In genomic region chr6:140712754-140713153, GRCm38 (mm10) we compare ENCODE assay signal across 8 mouse cellular contexts. TPM values are rescaled to one million over a fixed set of nuclear protein-coding genes. Genes with fewer than 3 reads are reported as not detected.
DNase-seq lines count a peak whose midpoint lies in the region; ATAC-seq and TF ChIP-seq lines count a peak whose summit lies in the region.

No protein-coding gene starts in this region.

- no peaks in the 10 kb centered on the region for H3K36me3 ChIP-seq in kidney, adult 2 months (ENCODE audit: control insufficient read depth, insufficient read depth, low read length)
- H3K36me3 ChIP-seq in kidney, embryonic 14.5 days (ENCODE audit: control insufficient read depth, insufficient read depth, low read length) = no peaks in the 10 kb centered on the region
- H3K36me3 ChIP-seq in forebrain, embryonic 14.5 days (ENCODE audit: control insufficient read depth, insufficient read depth, low read length) = no peaks in the 10 kb centered on the region
- no peaks in the 10 kb centered on the region for H3K36me3 ChIP-seq in hindbrain, embryonic 15.5 days
- H3K36me3 ChIP-seq in stomach, postnatal 0 days (ENCODE audit: control insufficient read depth, insufficient read depth, low read length) = no peaks in the 10 kb centered on the region

- H3K4me3 ChIP-seq in kidney, adult 2 months (ENCODE audit: insufficient read depth, low read depth, low read length) = no peak overlapping the region
- no peak overlapping the region for H3K4me3 ChIP-seq in kidney, embryonic 14.5 days (ENCODE audit: low read length)
- H3K4me3 ChIP-seq in forebrain, embryonic 14.5 days (ENCODE audit: low read depth, low read length) = no peak overlapping the region
- H3K4me3 ChIP-seq in hindbrain, embryonic 15.5 days = no peak overlapping the region
- no peak overlapping the region for H3K4me3 ChIP-seq in stomach, postnatal 0 days (ENCODE audit: low read depth, low read length)

- DNase-seq in kidney, adult 2 months = peak; percentile 69
- DNase-seq in c-Kit-positive CD71-negative TER-119-negative erythroid progenitor cells, embryonic 14.5 days (ENCODE audit: low read depth) = peak; percentile 36
- DNase-seq in forebrain, embryonic 14.5 days (ENCODE audit: low spot score) = peak; percentile 83
- DNase-seq in left cerebral cortex, postnatal 10 days (ENCODE audit: extremely low spot score in 1 of 2, low spot score in 2 of 2) = peak; percentile 61 to 64
- peak; percentile 64 for DNase-seq in stomach, postnatal 0 days (ENCODE audit: low spot score)

- intact Hi-C loops in left cerebral cortex, postnatal 10 days (cut with DNase I) = no loop called here

- no peaks in the 10 kb centered on the region for H3K9me3 ChIP-seq in kidney, embryonic 14.5 days (ENCODE audit: control insufficient read depth, low read length)
- H3K9me3 ChIP-seq in forebrain, embryonic 14.5 days (replicated peaks; ENCODE audit: control insufficient read depth, low read length) = no peaks in the 10 kb centered on the region
- H3K9me3 ChIP-seq in hindbrain, embryonic 15.5 days = no peaks in the 10 kb centered on the region
- no peaks in the 10 kb centered on the region for H3K9me3 ChIP-seq in stomach, postnatal 0 days (ENCODE audit: control insufficient read depth, low read length)

- H3K4me2 ChIP-seq in kidney, embryonic 14.5 days (replicated peaks; ENCODE audit: low read depth, low read length) = no peak overlapping the region
- no peak overlapping the region for H3K4me2 ChIP-seq in forebrain, embryonic 14.5 days (ENCODE audit: low read length)
- H3K4me2 ChIP-seq in hindbrain, embryonic 15.5 days = 0 out of 2 replicates have a peak overlapping the region, but pooled peaks have one; percentile 22
- no peak overlapping the region for H3K4me2 ChIP-seq in stomach, postnatal 0 days (replicated peaks; ENCODE audit: low read depth)

- no peak for ATAC-seq in kidney, embryonic 14.5 days (ENCODE audit: low FRiP score, low TSS enrichment)
- peak; percentile 56; the same call in 1 of the 2 replicates for ATAC-seq in forebrain, embryonic 14.5 days
- 0 out of 2 replicates have a peak, but pooled peaks have one; percentile 43 for ATAC-seq in hindbrain, embryonic 15.5 days (ENCODE audit: low FRiP score, low read depth)
- 0 out of 2 replicates have a peak, but pooled peaks have one; percentile 51 for ATAC-seq in monocyte, adult 5-6 weeks (replicated peaks; ENCODE audit: insufficient number of reproducible peaks, low FRiP score, low TSS enrichment, poor library complexity, severe bottlenecking)
- no peak for ATAC-seq in stomach, postnatal 0 days (ENCODE audit: low FRiP score, low TSS enrichment)

- WGBS in kidney, adult 2 months = 6% methylated on average over 11 of the region's 11 CpGs
- 8% methylated on average over 11 of the region's 11 CpGs for WGBS in kidney, embryonic 14.5 days
- WGBS in forebrain, embryonic 14.5 days = 3% methylated on average over 11 of the region's 11 CpGs
- WGBS in hindbrain, embryonic 15.5 days = 5% methylated on average over 11 of the region's 11 CpGs
- WGBS in stomach, postnatal 0 days = 7% methylated on average over 11 of the region's 11 CpGs

- no peak for TF ChIP-seq EP300 in stomach, postnatal 0 days (optimal IDR thresholded peaks at IDR 0.05)

- H3K27me3 ChIP-seq in kidney, adult 2 months (replicated peaks; ENCODE audit: control insufficient read depth, insufficient read depth, low read length) = no peaks in the 10 kb centered on the region
- peaks cover 3% of the 10 kb centered on the region; the same call in 1 of the 2 replicates for H3K27me3 ChIP-seq in kidney, embryonic 14.5 days (ENCODE audit: control insufficient read depth, insufficient read depth, low read length)
- H3K27me3 ChIP-seq in forebrain, embryonic 14.5 days (replicated peaks; ENCODE audit: control insufficient read depth, insufficient read depth, low read length) = 0 out of 2 replicates have a peak, but pooled peaks cover 7% of the 10 kb centered on the region
- H3K27me3 ChIP-seq in hindbrain, embryonic 15.5 days = peaks cover 3% of the 10 kb centered on the region; the same call in 1 of the 2 replicates
- no peaks in the 10 kb centered on the region for H3K27me3 ChIP-seq in stomach, postnatal 0 days (ENCODE audit: control insufficient read depth, insufficient read depth, low read length)

- TF ChIP-seq POLR2A in kidney, adult 2 months (IDR thresholded peaks at IDR 0.05; ENCODE audit: low read depth, low read length) = no peak

- no peak overlapping the region for H3K9ac ChIP-seq in kidney, embryonic 14.5 days (ENCODE audit: low read depth, low read length)
- H3K9ac ChIP-seq in forebrain, embryonic 14.5 days (ENCODE audit: low read length) = no peak overlapping the region
- no peak overlapping the region for H3K9ac ChIP-seq in hindbrain, embryonic 15.5 days
- no peak overlapping the region for H3K9ac ChIP-seq in stomach, postnatal 0 days (ENCODE audit: low read length)

- peak; percentile 77 for TF ChIP-seq CTCF in kidney, adult 2 months (conservative IDR thresholded peaks at IDR 0.05; ENCODE audit: insufficient read depth, insufficient read length, low read depth, low read length)
- TF ChIP-seq CTCF in stomach, postnatal 0 days (IDR thresholded peaks at IDR 0.05; ENCODE audit: low read depth) = peak; percentile 90

- H3K4me1 ChIP-seq in kidney, adult 2 months (ENCODE audit: control insufficient read depth, insufficient read depth, low read length) = no peaks in the 10 kb centered on the region
- H3K4me1 ChIP-seq in kidney, embryonic 14.5 days (ENCODE audit: control insufficient read depth, insufficient read depth, low read length) = 0 out of 2 replicates have a peak, but pooled peaks cover 3% of the 10 kb centered on the region
- no peaks in the 10 kb centered on the region for H3K4me1 ChIP-seq in forebrain, embryonic 14.5 days (ENCODE audit: control insufficient read depth, insufficient read depth, low read length)
- H3K4me1 ChIP-seq in hindbrain, embryonic 15.5 days (replicated peaks) = peaks cover 4% of the 10 kb centered on the region
- H3K4me1 ChIP-seq in stomach, postnatal 0 days (replicated peaks; ENCODE audit: control insufficient read depth, insufficient read depth) = no peaks in the 10 kb centered on the region

- no peak overlapping the region for H3K27ac ChIP-seq in kidney, adult 2 months (ENCODE audit: insufficient read depth, low read depth, low read length)
- H3K27ac ChIP-seq in kidney, embryonic 14.5 days (ENCODE audit: low read depth, low read length) = no peak overlapping the region
- H3K27ac ChIP-seq in forebrain, embryonic 14.5 days (ENCODE audit: low read depth, low read length) = no peak overlapping the region
- H3K27ac ChIP-seq in hindbrain, embryonic 15.5 days (replicated peaks) = no peak overlapping the region
- H3K27ac ChIP-seq in stomach, postnatal 0 days (replicated peaks) = no peak overlapping the region

RNA-seq across cellular contexts. Expression of gene Gm11077, which starts 16.3 kb away (rescaled TPM):
- not detected in 2 replicates for polyA plus RNA-seq in kidney, adult 2 months (2012; rRNA removed)
- polyA plus RNA-seq in kidney, embryonic 14.5 days (2014; fragmentation: Nextera tagmentation; extraction: Ambion mirVana) = not detected in 2 replicates
- not detected in 2 replicates for polyA plus RNA-seq in forebrain, embryonic 14.5 days (2014; fragmentation: Nextera tagmentation; extraction: Ambion mirVana)
- polyA plus RNA-seq in hindbrain, embryonic 15.5 days (2015; fragmentation: Nextera tagmentation; extraction: Ambion mirVana) = not detected in 2 replicates
- not detected for total RNA-seq in left cerebral cortex, postnatal 10 days (2021)
- not detected in 3 replicates for total RNA-seq in monocyte, adult 5-6 weeks (2017)
- not detected in 2 replicates for polyA plus RNA-seq in stomach, postnatal 0 days (2015; fragmentation: Nextera tagmentation; extraction: Ambion mirVana)

Comparison
In these comparisons a context has a peak if more than half of its experiments do, and no peak if none do; other contexts are left out.
1. ATAC-seq: peak in forebrain, embryonic 14.5 days (single experiment), hindbrain, embryonic 15.5 days (single experiment) and monocyte, adult 5-6 weeks (single experiment); none in kidney, embryonic 14.5 days (single experiment) and stomach, postnatal 0 days (single experiment).
2. Peak in every context shown above with its lines, with median percentiles within 50 percentile points of each other: DNase-seq.